Mouse (Mus musculus) bone marrow macrophage, adult 2 months (primary cell): Measurements from ENCODE around the gene Bcl11b.

ENCODE experiments used
- CTCF ChIP-seq: IDR thresholded peaks from 2 replicates; pipeline ENCODE4 v1.5.1; 2012; ENCODE audit warnings: low read depth, mild to moderate bottlenecking, low read length, moderate library complexity
- POLR2A ChIP-seq: IDR thresholded peaks from 2 replicates; pipeline ENCODE4 v1.6.1; 2012; ENCODE audit warnings: mild to moderate bottlenecking, low read depth, low read length, borderline replicate concordance

GRCm38 (mm10) chr12:107983211-107983610 lies 20.2 kb downstream of the Bcl11b start:
- TF ChIP-seq CTCF (no peak), POLR2A (no peak)
